Mouse (Mus musculus): ENCODE data around the gene Clec16a. TPM values are rescaled to one million over a fixed set of nuclear protein-coding genes. Genes with fewer than 3 reads are reported as not detected.

The Clec16a gene
- total RNA-seq, 2 experiments from 2014 or later = 46.0 to 50.7 TPM

DNA sequence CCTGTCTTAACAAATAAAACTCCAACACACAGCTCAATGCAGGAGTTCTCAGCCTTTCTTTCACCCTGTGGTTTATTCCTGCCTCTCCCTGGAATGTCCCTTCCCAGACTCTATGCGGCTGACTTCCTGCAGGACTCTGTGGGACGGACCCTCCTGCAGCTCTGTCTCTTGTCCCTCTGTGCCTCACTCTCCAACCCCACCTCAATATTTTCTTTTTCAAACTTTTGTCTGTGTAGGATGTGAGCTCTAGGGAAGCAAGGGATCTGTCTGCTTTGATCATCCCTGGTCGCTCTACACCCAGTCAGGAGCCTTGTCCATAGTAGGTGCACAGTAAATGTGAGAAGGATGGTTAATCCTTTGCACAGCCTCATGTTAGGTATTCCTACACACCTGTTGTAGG is 16.8 kb upstream of the Clec16a start:
- intact Hi-C loops (cut with DNase I) = no loop called here

DNA sequence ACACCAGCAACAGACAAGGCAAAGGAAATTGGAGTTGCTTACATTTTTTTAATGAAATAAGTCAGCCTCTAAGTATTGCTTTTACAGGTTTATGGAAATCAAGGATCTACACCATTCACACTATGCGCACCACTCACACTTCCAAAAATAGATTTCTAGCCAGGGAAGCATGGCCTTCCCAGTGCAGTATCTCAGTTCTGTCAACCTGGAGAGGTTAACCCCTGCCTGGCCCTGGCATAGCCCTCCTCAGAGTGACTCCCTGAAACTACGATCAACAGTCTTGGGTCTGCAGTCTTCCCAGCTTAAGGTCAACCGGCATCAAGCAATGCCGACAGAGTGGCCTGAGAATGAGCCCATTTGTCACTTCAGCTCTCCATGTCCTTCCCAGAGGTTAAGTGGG is 15.0 kb upstream of the Clec16a start:
- DNase-seq = no peak
- intact Hi-C loops (cut with DNase I) = no loop called here

More for the DNA sequence above, 16.8 kb upstream of the Clec16a start:
- DNase-seq = no peak

DNA sequence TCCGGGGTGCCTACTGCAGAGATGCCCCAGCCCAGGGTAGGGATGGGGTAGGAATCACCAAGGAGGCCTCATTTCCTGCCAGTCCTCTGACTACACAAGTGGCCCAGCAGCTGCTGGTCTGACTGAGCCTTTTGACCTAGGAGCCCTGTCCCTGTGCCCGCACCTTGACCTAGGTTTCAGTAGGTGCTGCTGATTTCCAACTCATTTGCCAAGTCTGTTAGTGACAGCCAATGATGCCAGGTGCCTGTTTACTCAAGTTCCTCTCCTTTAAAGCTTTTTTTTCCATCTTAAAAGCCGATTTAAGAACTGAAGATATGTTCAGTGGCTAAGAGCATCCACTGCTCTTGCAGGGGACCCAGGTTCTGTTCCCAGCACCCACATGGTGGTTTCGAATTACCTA is 11.4 kb upstream of the Clec16a start:
- intact Hi-C loops (cut with DNase I) = no loop called here
- no peak for DNase-seq

DNA sequence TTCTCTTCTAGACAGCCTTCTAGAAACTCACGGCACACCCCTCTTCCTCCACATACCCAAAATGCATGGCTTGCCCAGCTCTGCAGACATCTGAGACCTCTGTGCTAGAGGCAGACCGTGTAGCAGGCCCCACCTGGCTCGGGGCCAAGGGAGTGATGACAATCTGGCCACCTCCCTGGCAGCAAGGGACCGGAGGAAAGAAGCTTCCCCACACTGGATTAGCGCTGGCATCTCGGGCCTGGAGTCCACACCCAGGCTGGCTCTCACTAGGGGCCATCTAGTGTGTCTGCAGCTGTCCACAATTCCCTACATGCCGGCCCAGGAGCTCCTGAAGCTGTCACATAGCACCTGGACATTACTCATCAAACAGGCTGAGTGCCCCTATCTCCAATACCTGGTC is 10.6 kb upstream of the Clec16a start:
- intact Hi-C loops (cut with DNase I) = no loop called here

DNA sequence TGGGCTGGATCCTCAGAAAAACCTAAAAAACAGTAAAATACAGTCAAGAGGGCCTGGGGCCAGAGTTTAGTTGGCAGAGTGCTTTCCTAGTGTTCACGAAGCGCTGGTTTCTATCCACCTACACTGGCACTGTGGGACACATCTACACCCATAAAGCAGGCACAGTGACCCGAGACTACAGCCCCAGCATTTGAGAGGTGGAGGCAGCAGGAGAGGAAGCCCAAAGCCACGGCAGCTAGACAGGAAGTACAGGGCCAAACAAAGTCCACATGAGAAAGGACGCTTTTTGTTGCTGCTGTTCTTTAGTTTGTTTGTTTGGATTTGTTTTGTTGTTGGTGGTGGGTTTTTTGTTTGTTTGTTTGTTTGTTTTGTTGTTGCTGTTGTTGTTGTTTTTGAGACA is 8.8 kb upstream of the Clec16a start:
- intact Hi-C loops (cut with DNase I) = no loop called here
- DNase-seq = no peak

More for the DNA sequence above, 10.6 kb upstream of the Clec16a start:
- DNase-seq = no peak

DNA sequence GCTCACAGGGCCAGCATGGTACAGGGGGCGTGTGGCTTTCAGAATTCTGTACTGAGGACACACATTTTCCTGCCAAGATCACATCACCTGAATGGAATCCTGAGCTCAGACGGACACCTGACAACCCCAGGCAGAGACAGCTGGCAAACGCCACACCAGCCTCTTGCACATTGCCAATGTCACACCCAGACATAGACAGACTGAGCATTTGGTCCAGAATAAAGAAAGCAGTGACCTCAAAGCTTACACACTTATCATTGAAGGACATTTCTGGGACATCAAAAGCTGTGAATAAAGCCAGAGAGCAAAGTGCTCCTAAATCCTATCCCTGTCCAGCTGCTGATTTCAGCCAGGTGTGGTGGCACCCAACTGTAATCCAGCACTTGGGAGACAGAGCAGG is 8.2 kb upstream of the Clec16a start:
- intact Hi-C loops (cut with DNase I) = no loop called here

DNA sequence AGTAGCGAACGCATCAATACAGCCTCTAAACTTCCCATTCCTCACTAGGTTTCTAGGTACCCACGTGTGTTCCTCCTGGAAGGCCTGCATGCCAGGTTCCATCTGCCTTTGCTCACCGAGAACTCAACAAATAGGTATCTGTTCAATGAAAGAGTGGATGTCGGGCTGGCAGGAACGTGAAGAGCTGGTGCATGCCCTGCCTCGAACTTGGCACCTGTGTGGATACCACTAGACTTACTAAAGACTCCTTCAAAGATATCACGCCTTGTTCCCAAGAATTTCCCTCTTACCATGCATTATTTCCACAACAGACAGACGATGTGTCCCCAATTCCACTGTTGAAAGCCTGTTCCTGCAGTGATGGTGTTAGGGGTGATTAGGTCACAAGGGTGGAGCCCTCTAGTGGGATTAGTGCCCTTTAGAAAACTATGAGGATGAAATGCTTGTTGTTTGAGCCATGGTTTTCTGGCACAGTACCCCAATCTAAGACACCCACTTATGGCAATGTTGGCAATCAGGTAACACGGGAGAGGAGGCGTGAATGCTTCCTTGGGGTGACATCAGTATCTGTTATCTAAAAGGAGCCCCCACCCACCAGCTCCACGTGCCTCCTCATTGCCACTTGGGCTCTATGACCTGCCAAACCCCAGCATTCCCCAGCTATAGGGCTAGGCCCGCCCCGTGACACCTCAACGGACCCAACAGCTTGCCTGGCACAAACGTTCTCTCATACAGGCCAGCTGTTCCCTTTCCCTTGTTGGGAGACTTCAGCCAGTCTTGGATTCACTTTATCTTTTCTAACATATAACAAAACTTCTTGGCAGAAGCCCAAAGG is 4.2 kb upstream of the Clec16a start:
- intact Hi-C loops (cut with DNase I) = no loop called here
- no peak for DNase-seq

More for the DNA sequence above, 8.2 kb upstream of the Clec16a start:
- no peak for DNase-seq

DNA sequence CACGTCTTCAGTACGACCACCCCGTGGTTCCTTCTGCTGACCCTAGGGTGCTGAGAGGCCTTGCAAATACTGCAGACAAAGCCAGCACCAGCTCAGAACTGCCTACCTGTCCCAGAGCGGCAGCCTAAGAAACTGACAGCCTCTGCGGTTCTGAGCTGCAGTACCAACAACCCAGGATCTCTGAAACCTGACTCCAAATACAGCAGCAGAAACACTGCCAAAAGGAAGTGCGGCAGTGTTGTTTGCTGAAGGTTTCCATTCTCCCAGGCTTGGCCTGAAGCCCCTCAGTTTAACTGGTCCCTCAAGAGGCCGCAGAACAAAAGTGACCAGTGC is 3.6 kb upstream of the Clec16a start:
- intact Hi-C loops (cut with DNase I) = no loop called here
- DNase-seq = peak; percentile 14 to 27

DNA sequence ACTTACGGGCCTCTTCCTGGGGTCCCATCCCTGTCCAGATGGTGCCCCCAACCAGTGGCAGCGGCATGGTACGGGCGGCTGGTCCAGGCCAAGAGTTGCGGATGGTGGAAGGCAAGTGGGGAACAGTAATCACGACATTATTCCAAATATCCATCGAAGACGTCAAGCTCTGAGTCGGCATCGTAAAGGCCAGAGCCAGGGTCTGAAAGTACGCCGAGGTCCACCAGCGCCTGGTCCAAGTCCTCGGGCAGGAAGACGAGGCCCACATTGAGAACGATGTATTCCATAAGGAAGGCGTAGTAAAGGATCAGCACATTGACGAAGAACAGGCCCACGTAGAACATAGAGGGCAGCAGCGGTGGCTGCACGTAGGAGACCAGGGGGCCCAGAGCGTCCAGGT is 2.9 kb upstream of the Clec16a start:
- intact Hi-C loops (cut with DNase I) = no loop called here

DNA sequence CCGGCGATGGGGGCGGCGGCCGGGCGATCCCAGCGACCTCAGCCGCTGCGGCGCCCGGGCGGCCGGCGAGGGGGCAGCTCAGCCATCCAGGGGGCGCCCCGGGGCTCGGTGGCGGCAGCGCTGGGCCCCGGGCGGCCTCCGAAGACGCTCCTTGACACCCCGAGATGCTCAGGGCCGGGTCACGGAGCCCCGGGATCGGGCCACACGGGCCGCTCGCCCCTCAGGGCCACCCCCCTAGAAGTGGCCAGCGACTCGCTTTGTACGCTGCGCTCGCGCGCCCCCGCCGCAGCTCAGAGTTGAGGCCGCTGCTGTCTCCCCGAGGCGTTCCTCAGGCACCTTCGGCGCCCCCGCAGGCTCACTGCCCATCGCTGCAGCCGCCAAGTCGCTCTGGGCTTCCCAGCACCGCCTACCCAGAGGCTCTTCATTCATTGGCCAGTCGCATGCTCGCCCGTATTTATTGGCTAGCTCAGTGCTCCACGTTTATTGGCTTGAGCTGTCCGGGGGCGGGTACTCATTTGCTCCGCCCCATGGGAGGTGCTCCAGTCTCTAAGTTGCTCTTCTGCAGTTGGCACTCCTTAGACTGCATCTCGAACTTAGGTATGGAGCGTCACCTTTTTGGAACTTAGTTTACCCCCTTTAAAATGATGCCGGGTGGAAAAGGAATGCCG is 2.3 kb upstream of the Clec16a start, which contains the start of gene Dexi:
Gene Dexi (minus strand): TSS at position 357 of the 668 bp plus-strand sequence.
- peak; percentile 94 to 95 for DNase-seq
- intact Hi-C loops (cut with DNase I) = no loop called here

More for the DNA sequence above, 2.9 kb upstream of the Clec16a start:
- DNase-seq = no peak

DNA sequence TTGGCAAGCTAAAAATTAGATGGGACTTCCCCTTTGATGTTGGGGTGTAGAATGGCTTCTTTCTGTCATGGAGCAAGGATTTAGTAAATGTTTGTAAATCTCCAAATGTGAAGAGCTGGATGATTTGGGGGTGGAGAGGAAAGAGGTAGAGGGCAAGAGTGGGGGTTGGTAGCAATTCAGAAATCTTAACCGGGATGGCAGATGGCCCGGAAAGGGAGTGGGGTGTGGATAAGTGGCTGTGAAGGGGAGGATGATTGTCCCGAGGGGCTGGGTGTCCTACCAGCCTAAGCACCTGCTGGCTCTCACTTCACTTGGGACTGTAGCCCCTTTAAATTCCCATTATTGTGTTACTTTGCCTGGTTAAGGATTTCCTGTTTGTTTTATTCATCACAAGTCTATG is 1.7 kb downstream of the Clec16a start:
- no peak for DNase-seq
- intact Hi-C loops (cut with DNase I) = loop anchor here (5.0 kb wide), 2 partner anchors 705 to 1815 kb away; partner anchors contain the start of gene Gspt1

DNA sequence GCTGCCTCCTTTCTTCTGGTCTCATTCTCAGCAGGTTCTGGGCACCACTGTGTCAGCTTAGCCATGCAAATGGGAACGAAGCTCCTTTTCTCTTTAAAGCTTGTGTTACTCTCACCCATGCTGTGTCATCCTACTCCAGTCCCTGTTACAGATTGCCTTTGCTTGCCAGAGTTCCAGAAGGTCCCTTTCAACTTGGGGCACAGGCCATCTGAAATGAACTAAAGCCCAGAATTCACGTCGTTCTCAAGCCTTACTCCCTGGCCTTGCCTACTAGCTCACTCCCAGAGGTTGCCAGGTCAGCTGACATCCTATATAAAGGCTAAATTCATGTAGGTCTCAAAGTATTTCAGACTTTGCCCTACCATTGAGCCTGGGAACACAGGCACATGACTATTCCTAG is 3.8 kb downstream of the Clec16a start:
- intact Hi-C loops (cut with DNase I) = loop anchor here (5.0 kb wide), 2 partner anchors 703 to 1817 kb away; partner anchors contain the start of gene Gspt1
- DNase-seq = no peak

DNA sequence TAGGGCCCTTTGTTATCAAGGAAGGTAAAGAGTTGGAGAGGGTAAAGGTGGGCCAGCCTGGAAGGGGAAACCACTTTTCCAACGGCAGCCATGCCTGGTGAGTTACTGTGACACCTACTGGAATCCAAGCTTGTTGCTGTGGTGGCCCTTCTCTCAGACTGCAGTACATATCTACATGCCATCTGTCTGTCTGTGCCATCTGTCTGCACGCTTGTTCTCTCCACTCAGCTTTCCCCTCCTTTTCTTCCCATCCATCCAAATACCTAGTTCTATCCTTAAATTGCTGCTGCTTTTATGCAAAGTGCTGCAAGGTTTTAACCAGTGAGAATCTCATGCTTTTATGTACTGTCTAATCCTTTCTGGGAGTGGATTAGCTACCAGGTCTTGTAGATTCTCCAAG is 4.5 kb downstream of the Clec16a start:
- intact Hi-C loops (cut with DNase I) = loop anchor here (5.0 kb wide), 2 partner anchors 703 to 1817 kb away; partner anchors contain the start of gene Gspt1
- no peak for DNase-seq

DNA sequence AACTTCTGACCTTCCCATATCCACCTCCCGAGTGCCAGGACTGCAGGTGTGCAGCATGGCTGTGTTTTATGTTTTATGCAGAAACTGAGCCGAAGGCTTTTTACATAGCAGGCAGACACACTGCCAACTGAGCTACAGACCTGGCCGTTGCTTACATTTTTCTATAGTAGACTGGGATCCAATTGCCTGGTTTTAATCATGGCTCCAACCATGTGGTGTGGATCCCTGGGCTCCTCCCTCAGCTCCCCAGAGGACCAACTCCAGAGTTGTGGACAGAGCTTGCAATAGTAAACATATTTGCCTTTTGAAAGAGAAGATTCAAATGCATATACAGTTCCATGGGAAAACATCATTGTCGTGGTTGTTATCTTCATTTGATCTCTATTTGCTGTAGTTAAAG is 6.5 kb downstream of the Clec16a start:
- intact Hi-C loops (cut with DNase I) = no loop called here
- DNase-seq = no peak

DNA sequence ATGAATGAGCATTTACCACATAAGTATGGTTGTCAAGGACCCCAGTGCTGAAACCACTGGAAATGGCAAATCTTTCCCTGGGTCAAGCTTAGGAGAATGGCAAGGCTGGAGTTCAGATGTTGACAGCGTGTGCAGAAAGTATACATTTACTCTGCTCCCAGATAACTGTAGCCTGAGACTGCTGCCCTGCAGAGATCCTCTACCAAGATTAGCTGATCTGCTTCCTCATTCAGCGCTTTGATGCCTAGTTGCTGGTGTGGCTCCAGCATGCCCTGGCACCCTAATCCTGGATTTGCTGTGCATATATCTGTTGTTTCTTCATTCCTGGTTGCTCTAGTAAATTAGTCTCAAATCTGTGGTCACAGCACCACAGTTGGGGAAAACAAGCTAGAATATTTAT is 8.7 kb downstream of the Clec16a start:
- no peak for DNase-seq
- intact Hi-C loops (cut with DNase I) = no loop called here

DNA sequence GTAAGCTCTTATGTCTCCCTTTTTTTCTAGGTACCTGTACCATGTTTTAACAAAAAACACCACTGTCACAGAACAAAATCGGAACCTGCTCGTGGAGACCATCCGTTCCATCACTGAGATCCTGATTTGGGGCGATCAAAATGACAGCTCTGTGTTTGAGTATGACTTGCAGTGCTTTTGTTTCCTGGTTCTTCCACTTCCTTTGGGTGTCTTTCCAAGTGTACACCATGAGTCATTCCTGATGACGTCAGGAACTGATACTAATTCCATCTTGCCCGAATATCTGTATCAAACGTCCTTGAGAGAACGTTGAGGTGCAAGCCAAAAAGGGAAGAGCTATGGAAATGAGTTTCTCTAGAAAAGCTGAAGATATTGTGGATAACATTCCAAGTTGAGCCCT is 14.9 kb downstream of the Clec16a start:
- intact Hi-C loops (cut with DNase I) = no loop called here
- DNase-seq = no peak

DNA sequence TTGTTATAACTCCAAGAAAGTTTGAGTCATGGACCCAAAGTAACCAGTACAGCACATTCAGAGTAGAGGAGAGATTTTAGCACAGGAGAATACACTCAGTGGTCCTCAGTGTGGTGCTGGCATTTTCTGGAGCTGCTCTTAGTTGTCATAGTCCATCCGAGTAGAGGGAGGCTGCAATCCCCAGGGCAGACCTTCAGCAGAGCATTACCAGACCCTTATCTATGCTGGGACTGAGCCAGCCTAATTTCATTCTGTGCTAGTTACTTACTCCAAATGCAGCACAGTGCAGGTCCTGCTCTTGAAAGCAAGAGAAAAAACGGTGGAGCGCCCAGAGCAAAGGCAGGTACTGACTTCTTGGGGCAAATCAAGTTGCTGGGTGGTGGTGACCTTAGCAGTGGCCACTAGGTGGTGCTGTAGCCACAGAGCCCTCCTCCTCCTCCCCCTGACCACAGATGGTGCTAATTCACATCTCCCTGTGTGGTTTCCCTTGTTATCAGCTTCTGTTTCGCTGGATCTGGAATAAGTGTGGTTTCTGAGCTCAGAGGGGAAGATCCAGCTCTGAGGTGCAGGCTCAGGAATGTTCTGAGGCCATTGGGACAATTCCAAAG is 20.2 kb downstream of the Clec16a start:
- intact Hi-C loops (cut with DNase I) = no loop called here
- DNase-seq = peak; percentile 75 to 81

DNA sequence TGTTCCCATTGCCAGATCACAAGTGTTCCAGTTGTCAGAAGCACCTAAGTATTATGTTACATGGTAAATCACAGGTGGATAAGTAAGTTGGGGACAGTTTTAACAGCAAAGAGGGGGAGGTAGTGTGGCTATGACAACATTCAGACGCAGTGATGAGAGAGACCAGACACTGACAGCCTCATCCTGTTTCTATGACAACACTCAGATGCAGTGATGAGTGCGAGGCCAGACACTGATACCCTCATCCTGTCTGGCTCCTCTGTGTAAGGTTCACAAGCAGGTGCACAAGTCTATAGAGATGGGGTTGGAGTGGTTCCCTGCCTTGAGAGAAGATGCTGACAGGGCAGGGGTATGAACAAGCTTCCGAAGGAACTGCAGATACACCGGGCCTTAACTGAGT is 22.0 kb downstream of the Clec16a start:
- no peak for DNase-seq
- intact Hi-C loops (cut with DNase I) = no loop called here

DNA sequence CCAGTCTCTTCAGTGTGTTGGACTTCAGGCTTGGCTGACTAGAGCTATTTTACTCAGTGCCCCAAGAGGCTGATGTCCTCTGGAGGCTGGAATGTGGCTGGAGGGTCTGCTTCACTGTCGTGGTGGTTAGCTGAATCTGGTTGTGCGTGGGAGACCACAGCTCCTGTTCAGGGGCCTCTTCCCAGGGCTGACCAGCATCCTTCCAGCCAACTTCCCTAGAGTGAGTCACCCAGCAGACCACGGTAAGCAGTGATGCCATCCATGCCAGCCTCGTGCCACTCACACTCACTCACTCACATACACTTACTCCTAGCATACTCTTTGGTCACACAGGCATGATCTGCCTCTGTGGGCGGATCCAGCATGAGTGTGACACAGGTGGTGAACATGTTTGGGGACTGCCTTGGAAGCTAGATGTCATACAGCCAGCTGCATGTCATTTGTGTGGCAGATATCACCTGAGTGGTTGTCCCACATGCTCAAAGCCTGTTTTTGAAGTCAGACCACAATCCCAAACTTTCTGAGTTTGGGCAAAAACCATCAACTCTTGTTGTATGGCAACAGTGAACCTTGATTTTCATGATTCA is 24.8 kb downstream of the Clec16a start:
- no peak for DNase-seq
- intact Hi-C loops (cut with DNase I) = loop anchor here (2.0 to 10.0 kb wide), 4 partner anchors 197 to 465 kb away; partner anchors contain the start of gene Socs1

DNA sequence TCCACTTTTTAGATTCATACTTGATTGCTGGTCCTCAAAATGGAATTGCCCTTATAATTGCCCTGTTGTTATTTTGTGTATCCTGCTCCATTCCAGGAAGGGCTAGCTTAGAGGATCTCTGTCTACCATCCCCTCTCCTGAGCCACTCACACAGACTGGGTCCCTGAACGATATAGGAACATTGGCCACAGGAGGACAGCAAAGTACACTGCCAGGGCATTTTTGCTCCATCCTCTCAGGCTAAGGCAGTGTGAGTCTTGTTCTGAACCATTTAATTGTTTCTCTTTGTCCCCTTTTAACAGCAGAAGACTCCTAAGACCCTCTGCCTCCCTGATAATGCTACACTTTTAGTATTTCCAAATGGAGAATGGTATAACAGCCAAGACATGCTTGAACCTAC is 25.6 kb downstream of the Clec16a start:
- intact Hi-C loops (cut with DNase I) = loop anchor here (2.0 to 10.0 kb wide), 4 partner anchors 197 to 464 kb away; partner anchors contain the start of gene Socs1
- DNase-seq = peak; percentile 61 to 78

DNA sequence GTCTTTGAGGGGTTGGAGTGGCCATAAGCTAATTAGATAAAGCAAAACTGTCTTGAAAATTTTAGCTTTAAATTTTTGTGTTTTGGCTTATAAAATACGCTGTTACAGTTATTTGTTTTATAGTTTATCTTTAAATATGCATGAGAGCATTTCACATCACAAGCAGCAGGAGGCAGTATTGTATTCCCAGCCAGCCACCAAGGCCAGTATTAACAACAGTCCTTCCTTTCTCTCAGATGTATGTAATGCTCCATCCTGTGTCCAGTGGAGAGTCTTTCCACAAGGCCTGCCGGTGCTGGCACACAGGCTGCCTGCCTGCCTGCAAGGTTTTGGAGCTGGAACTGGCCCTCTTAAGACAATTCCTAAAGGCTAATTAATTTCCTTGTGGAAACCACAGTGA is 26.7 kb downstream of the Clec16a start:
- intact Hi-C loops (cut with DNase I) = loop anchor here (2.0 to 10.0 kb wide), 5 partner anchors 195 to 463 kb away; partner anchors contain the start of gene Socs1
- peak in 1 of 2 experiments; percentile 23 for DNase-seq
